Mouse (Mus musculus): ENCODE measurements around the gene Aig1.

Aig1 gene

GRCm38 (mm10) chr10:13623735-13624134 lies 245.0 kb downstream of the Aig1 start:
- DNase-seq (ENCODE audit: low spot score), result no peak

DNA sequence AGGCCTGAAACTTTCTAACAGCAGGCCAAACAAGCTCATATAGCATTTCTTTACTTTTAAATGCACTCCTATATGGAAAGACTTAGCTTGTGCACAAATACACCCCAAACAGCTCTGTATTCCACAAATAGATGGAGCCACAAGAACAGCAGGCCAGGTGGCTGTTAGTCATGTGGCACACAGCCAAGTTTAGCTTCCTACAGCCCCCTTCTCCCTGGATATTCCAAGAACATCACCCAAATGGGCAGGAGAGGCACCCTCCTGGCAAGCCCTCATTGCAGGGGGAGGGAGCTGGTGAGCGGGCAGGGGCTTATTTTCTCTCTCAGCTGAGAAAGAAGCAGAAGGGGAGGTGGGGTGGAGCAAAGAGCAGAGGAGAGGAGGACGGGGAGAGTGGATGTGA lies 267.9 kb downstream of the Aig1 start:
- no peak for DNase-seq (ENCODE audit: low spot score)

DNA sequence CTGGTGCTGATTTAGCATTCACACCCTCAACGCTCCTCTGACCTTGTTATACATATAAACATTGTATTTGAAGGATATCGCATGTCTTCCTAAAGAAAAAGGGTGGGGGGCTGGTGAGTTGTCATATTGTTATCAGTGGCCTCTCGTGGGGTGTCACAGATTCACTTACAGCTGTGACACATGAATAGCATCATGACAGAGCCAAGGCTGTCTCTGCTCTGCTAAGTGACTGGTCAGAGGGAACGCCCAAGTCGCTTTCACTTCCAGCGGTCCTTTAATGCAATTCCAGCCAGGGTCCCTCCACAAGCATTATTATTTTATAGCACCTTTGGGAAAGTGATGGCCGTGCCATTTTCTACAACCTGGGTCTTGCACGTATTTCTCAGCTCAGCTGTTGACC lies 271.3 kb downstream of the Aig1 start:
- DNase-seq (ENCODE audit: low spot score), result no peak
